Mouse (Mus musculus) mouse embryonic stem cell (cell line): ENCODE measurements around the gene Zfp114.

ENCODE experiments used
- in situ Hi-C, 2 experiments: fragments of 300-500 bp; cut with MboI; formaldehyde crosslinking; loops; 1 replicate in 1 of 2; 3 replicates in 1 of 2; pipeline ENCODE4 v1.14.3; 2019 to 2020; ENCODE audit warnings: low sequenced_read_pairs in 2 of 2, low pct_unique_long_range_greater_than_20kb in 1 of 2, mixed read lengths in 1 of 2; ENCODE audit not compliant: unreplicated experiment in 1 of 2

The Zfp114 gene

GRCm38 (mm10) chr7:24174618-24175336 lies at the start of gene Zfp114:
Gene Zfp114 (plus strand): TSS chr7:24175060.
- in situ Hi-C loops: no loop called here

GRCm38 (mm10) chr7:24133425-24133995 lies 41.4 kb upstream of the Zfp114 start:
- in situ Hi-C loops: loop anchor here in 1 of 2 experiments (25.0 kb wide), 1 partner anchor 146 kb away; no protein-coding TSS in a partner anchor

GRCm38 (mm10) chr7:24133996-24134828 lies 40.6 kb upstream of the Zfp114 start, which contains the start of gene Zfp235:
Gene Zfp235 (plus strand): TSS chr7:24134169.
- in situ Hi-C loops: loop anchor here in 1 of 2 experiments (25.0 kb wide), 1 partner anchor 147 kb away; no protein-coding TSS in a partner anchor

GRCm38 (mm10) chr7:24142566-24142965 lies 32.3 kb upstream of the Zfp114 start:
- in situ Hi-C loops: loop anchor here in 1 of 2 experiments (25.0 kb wide), 1 partner anchor 155 kb away; no protein-coding TSS in a partner anchor

GRCm38 (mm10) chr7:24153272-24153671 lies 21.6 kb upstream of the Zfp114 start:
- in situ Hi-C loops: loop anchor here (5.0 to 10.0 kb wide), 3 partner anchors 132 to 194 kb away; partner anchors contain the start of gene Lypd5 (in 1 of the 2)

- in situ Hi-C loops: no loop called here
Measured at GRCm38 (mm10) chr7:24172191-24172590, 2.7 kb upstream of the Zfp114 start.

- in situ Hi-C loops: no loop called here
Measured at GRCm38 (mm10) chr7:24175337-24175711, 464 bp downstream of the Zfp114 start.

- in situ Hi-C loops: no loop called here
Measured at GRCm38 (mm10) chr7:24187611-24188010, 12.8 kb downstream of the Zfp114 start.

- in situ Hi-C loops: no loop called here
Measured at GRCm38 (mm10) chr7:24188901-24189570, 14.2 kb downstream of the Zfp114 start.

GRCm38 (mm10) chr7:24189571-24189944 lies 14.7 kb downstream of the Zfp114 start:
- in situ Hi-C loops: no loop called here

- in situ Hi-C loops: no loop called here
Measured at GRCm38 (mm10) chr7:24191361-24191760, 16.5 kb downstream of the Zfp114 start.

GRCm38 (mm10) chr7:24193157-24193556 lies 18.3 kb downstream of the Zfp114 start:
- in situ Hi-C loops: no loop called here

GRCm38 (mm10) chr7:24196961-24197360 lies 22.1 kb downstream of the Zfp114 start:
- in situ Hi-C loops: no loop called here

- in situ Hi-C loops: no loop called here
Measured at GRCm38 (mm10) chr7:24207488-24208261, 32.8 kb downstream of the Zfp114 start.

- in situ Hi-C loops: no loop called here
Measured at GRCm38 (mm10) chr7:24208282-24208886, 33.5 kb downstream of the Zfp114 start.

GRCm38 (mm10) chr7:24210296-24210695 lies 35.4 kb downstream of the Zfp114 start:
- in situ Hi-C loops: no loop called here

- in situ Hi-C loops: no loop called here
Measured at GRCm38 (mm10) chr7:24211343-24211742, 36.5 kb downstream of the Zfp114 start, which contains the start of gene Zfp111. Gene Zfp111 (minus strand): TSS chr7:24211443.
